Mouse (Mus musculus): ENCODE data around the gene Eif4h.

Eif4h gene

DNA sequence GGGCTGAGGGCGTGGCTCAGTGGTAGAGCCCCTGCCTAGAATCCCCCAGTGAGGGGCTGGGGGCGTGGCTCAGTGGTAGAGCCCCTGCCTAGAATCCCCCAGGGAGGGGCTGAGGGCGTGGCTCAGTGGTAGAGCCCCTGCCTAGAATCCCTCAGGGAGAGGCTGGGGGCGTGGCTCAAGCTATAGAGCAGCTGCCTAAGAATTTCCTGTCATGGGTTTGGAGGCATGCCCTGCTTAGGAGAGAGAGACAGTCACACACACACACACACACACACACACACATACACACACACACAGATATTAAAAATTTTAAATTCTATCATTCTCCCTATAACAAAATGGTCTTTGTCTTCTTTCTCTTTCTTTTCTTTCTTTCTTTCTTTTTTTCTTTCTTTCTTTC is 9.7 kb upstream of the Eif4h start:
- DNase-seq (ENCODE audit: low spot score), result peak; percentile 35

DNA sequence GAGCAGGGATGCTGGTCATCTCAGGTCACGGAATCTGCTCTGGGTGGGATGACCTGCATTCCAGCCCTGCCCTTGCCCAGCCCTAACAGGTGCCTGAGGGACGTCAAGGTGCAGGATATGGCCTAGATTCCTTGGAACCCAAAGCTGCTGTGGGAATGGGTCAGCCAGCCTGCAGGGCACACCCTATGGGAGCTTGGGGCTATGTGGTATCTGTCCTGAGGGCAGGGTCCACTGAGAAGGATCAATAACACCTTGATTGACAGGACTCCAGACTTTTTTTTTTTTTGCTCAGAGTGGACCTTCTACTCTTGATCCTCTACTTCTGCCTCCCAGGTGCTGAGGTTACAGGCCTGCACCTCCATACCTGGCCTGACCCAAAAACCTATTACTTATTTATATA is 8.1 kb upstream of the Eif4h start:
- DNase-seq (ENCODE audit: low spot score), result no peak

DNA sequence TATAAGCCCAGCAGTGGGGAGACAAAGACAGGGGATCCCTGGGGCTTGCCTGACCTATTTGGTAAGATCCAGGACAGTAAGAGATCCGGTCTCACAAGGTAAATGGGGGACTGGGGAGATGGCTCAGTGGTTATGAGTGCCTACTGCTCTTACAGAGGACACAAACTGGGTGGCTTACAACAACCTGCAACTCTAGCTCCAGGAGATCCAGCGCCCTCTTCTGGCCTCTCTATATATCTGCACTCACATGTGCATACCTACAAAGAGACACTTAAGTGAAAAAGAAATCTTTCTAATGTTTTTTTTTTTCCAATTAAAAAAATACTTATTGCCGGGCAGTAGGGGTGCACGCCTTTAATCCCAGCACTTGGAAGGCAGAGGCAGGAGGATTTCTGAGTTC is 7.2 kb upstream of the Eif4h start:
- DNase-seq (ENCODE audit: low spot score), result no peak

DNA sequence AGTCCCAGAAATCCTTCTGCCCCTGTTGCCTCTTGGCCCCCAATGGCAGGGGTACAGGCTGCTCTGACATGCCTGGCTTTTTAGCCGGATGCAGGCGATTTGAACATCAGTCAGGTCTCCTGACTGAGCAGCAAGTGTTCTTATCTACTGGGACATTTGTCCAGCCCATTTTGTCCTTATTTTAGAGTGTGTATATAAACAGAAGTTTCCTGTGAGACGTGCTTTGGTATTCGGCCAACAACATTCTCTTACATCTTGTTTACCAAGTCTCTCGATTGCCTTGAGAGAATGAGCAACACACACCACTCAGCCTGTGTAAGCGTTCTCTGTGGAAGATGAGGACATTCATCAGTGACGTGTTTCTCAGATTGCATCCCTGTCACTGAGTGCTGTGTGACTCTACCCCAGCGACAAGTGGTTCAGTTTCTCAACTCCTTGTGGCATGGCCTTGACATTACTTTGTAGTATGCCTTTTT is 5.4 kb upstream of the Eif4h start:
- DNase-seq (ENCODE audit: low spot score), result no peak

- no peak for DNase-seq (ENCODE audit: low spot score)
Measured at GRCm38 (mm10) chr5:134644121-134644520, 4.8 kb upstream of the Eif4h start.

GRCm38 (mm10) chr5:134640371-134640770 is 1.1 kb upstream of the Eif4h start:
- DNase-seq (ENCODE audit: low spot score), result no peak

DNA sequence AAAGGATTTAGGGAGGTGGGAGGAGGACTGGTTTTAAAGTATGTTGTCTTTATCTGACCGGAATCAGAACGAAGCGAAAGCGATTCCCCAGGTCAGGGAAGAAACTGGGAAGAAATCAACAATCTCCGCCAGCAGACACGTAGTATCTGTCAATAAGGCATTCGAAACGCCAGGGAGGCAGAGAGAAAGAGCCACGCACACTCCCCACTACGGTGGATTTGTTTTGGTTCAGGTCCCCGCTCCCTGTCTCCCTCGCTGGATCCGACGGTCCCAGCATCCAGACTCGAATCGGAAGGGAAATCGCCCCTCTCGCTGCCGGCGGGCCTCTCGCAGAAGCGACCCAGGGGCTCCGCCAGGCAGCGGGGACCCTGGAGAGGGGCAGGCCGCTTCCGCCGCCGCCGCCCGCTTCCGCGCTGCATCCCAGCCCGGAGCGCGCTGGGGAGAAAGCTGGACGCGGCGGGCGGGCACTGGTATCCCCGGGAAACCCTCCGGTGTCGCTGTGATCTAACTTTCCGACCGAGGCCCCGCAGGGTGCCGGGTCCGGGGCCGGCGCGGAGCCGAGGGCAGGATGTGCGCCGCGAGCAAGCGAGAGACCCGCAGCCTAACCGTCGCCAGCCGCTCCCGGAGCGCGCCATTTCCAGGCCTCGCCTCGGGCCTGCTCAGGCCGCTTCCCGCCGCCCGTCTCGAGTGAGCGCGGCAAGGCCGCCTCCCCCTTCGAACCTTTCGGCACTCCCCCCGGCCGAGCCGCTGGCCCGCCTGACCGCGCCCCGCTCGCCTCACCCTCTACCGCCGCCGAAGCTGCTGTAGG is 625 bp downstream of the Eif4h start:
- DNase-seq (ENCODE audit: low spot score), result no peak

GRCm38 (mm10) chr5:134637820-134638367 is 1.4 kb downstream of the Eif4h start:
- no peak for DNase-seq (ENCODE audit: low spot score)

- no peak for DNase-seq (ENCODE audit: low spot score)
Measured at GRCm38 (mm10) chr5:134632841-134633240, 6.4 kb downstream of the Eif4h start.

DNA sequence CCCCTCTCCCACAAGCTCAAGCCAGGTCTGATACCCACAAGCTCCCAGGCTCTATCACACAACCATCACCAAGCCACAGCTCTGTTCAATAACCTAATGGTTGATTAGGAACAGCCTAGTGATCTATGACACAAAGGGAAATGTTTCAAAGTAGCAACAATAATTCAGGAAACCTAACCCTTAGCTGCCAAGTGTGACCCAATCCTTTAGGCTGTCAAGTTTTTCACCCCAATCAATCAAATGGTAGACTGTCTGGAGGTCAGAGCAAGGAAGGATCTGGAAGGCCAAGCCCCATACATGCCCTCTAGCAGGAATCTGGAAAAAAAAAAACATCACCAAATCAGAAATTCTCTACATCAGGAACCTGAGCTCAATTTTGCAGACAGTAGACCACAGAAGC is 8.5 kb downstream of the Eif4h start:
- DNase-seq (ENCODE audit: low spot score), result no peak

GRCm38 (mm10) chr5:134629508-134629907 is 9.8 kb downstream of the Eif4h start:
- DNase-seq (ENCODE audit: low spot score), result no peak

- DNase-seq (ENCODE audit: low spot score), result no peak
Measured at GRCm38 (mm10) chr5:134622069-134622468, 17.2 kb downstream of the Eif4h start.

- DNase-seq (ENCODE audit: low spot score), result no peak
Measured at GRCm38 (mm10) chr5:134621099-134621640, 18.1 kb downstream of the Eif4h start.

DNA sequence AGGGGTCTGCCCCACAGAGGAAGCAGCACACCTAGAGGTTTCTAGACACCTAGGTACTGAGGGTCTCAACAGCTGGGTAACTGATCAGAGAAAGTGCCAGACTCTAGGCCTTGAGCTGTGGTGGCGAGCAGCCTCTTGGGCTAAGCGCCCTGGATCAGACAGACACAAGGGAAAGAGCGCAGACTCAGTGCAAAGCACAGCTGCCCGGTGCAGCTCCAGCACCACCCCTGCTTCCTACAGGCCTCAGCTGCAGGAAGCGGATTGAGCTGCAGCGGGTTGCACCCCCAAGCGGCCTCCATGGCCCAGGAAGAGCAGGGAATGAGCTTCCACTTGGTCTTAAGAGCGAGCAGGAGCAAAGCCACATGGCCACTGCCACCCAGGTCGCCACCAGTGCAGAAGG is 18.8 kb downstream of the Eif4h start:
- DNase-seq (ENCODE audit: low spot score), result no peak

- DNase-seq (ENCODE audit: low spot score), result no peak
Measured at GRCm38 (mm10) chr5:134617071-134617470, 22.2 kb downstream of the Eif4h start.

DNA sequence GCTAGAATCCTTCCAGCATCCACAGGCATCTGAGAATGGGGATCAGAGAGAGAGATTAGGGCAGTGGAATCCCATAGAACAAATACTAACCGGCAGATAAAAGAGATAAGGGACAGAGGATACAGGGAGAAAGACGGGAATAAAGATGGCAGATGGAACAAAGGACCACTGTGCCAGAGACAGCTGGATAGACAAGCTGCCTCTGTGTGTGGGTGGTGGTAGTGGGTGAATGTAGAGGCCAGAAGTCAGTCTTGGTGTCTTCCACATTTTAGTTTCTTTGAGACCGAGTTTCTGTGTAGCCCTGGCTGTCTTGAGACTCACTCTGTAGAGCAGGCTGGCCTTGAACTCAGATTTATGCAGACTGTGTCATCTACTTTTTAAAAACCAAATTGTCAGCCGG is 23.5 kb downstream of the Eif4h start:
- DNase-seq (ENCODE audit: low spot score), result no peak

- no peak for DNase-seq (ENCODE audit: low spot score)
Measured at GRCm38 (mm10) chr5:134615380-134615779, 23.9 kb downstream of the Eif4h start.

DNA sequence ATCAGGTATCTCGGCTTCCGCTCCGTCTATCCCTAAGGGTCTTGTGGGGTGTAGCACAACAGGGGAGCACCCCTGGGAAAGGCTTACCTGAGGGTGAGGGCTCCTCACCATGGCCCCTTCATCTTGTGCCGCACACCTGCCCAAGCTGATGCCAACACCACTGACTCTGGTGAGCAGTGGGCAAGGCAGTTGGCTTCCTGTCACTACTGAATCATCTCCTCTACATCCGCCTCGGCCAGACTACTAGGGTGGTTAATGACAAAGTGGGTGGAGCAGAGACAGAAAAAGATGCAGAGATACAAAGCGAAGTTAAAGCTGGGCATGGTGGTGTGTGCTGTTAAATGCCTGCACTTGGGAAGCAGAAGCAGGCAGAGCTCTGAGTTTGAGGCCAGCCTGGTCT is 24.5 kb downstream of the Eif4h start, which contains the start of gene Lat2:
Lat2 (minus strand) TSS at position 224 of the 400 bp plus-strand sequence.
- no peak for DNase-seq (ENCODE audit: low spot score)

GRCm38 (mm10) chr5:134614296-134614695 is 25.0 kb downstream of the Eif4h start:
- no peak for DNase-seq (ENCODE audit: low spot score)

- no peak for DNase-seq (ENCODE audit: low spot score)
Measured at GRCm38 (mm10) chr5:134613727-134614126, 25.6 kb downstream of the Eif4h start.

DNA sequence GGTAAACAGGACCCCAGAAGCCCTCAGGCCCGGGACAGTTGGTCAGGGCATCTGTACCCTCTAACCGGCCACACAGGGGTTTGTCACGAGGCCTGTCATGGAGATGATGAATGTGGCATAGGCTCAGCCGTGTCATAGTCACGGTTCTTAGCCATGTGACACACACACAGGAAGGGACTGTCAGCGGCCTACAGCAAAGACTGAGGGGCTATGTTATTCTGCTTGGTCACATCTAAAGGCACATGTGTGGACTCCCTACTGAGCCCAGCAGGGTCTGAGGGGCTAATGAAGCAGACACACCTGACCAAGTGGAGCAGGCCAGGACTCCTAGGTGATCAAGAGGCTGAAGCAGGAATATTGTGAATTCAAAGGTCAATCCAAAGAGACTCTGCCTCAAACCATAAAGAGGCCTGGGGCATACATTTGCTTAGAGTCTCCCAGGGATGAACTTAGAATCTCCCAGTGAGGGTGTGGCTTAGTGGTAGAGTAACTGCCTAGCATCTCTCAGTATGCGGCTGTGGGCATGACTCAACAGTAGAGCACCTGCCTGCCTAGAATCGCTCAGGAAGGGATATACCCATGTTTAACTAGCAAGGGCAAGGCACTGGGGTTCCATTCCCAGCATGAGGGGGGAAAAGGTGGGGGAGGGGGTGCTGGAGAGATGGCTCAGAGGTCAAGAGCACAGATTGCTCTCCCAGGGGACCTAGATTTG is 27.3 kb downstream of the Eif4h start:
- DNase-seq (ENCODE audit: low spot score), result no peak

DNA sequence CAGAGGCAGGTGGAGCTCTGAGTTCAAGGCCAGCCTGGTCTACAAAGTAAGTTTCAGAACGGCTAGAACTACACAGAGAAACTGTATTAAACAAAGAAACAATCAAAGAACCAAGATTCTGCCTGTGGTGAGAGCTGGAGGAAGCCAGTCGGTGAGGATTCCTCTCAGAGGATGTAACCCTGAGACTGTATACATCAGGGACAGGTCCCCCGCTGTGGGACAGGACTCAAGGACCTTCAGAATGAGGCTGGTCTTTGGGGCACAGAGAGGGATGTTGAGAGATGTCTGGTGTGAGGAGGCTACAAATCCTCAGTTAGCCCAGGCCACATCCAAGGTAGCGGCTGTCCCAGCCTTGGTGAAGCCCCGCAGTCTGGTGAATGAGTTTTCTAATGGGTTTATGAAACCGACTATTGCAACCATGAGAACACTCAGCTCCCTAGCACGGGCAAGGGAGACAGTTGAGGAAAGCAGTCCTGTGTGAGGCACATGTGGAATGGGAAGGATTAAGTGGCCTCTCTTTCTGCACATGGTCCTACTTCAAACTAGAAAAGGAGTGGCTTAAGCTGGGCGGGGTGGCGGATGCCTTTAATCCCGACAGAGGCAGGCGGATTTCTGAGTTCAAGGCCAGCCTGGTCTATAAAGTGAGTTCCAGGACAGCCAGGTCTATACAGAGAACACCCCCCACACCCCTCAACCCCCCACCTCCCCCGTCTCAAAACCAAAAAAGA is 29.2 kb downstream of the Eif4h start:
- DNase-seq (ENCODE audit: low spot score), result no peak

Data from testis, postnatal 14 days (tissue).